ENCODE assay signal across 8 mouse cellular contexts in the genomic region with DNA sequence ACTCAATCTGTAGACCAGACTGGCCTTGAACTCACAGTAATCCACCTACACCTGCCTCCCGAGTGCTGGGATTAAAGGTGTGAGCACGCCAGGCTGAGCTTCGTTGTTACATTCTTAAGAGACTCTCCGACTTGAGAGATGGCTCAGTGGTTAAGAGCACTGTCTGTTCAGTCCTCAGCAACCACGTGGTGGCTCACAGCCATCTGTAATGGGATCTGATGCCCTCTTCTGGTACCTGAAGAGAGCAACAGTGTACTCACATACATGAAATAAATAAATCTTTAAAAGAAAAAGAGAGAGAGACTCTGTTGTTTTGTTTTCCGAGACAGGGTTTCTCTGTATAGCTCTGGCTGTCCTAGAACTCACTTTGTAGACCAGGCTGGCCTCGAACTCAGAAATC. TPM values are rescaled to one million over a fixed set of nuclear protein-coding genes. Genes with fewer than 3 reads are reported as not detected.
DNase-seq lines count a peak whose midpoint lies in the region; ATAC-seq and TF ChIP-seq lines count a peak whose summit lies in the region.
"Not testable (repeated sequence)": the region's sequence is repeated elsewhere in the genome, so short reads cannot be mapped to it uniquely, and the experiment has no call there.

No protein-coding gene starts in this region.

- H3K79me2 ChIP-seq in liver, adult 2 months (ENCODE audit: control insufficient read depth, insufficient read depth, low read length): not testable (repeated sequence)

- TF ChIP-seq POLR2A in liver, adult 2 months (IDR thresholded peaks at IDR 0.05; ENCODE audit: extremely low read depth, insufficient read depth, low read length): not testable (repeated sequence)

- H3K9ac ChIP-seq in forebrain, embryonic 11.5 days (ENCODE audit: low read length); liver, adult 2 months (ENCODE audit: low read depth, low read length); lung, postnatal 0 days (replicated peaks; ENCODE audit: low read depth): not testable (repeated sequence)

- H3K27me3 ChIP-seq in forebrain, embryonic 11.5 days (ENCODE audit: control insufficient read depth, insufficient read depth, low read length); liver, adult 2 months (ENCODE audit: control insufficient read depth, insufficient read depth, low read length); lung, postnatal 0 days (replicated peaks; ENCODE audit: insufficient read depth, low read length); splenic B cell, adult 2 months (ENCODE audit: control insufficient read depth, insufficient read depth, low read length, poor library complexity, severe bottlenecking): not testable (repeated sequence)

- not testable (repeated sequence) for H3K4me1 ChIP-seq in forebrain, embryonic 11.5 days (replicated peaks; ENCODE audit: control insufficient read depth, insufficient read depth, low read length); liver, adult 2 months (ENCODE audit: control insufficient read depth, insufficient read depth, low read length); lung, postnatal 0 days (ENCODE audit: insufficient read depth, low read depth, low read length)

- H3K4me2 ChIP-seq in forebrain, embryonic 11.5 days (ENCODE audit: low read depth, low read length, severe bottlenecking); lung, postnatal 0 days (replicated peaks; ENCODE audit: low read depth, low read length): not testable (repeated sequence)

- not testable (repeated sequence) for H3K9me3 ChIP-seq in forebrain, embryonic 11.5 days (ENCODE audit: control insufficient read depth, low read length); lung, postnatal 0 days (ENCODE audit: low read length)

- H3K4me3 ChIP-seq in forebrain, embryonic 11.5 days (ENCODE audit: low read depth, low read length); liver, adult 2 months (ENCODE audit: insufficient read depth, low read depth, low read length); lung, postnatal 0 days (ENCODE audit: low read depth, low read length): not testable (repeated sequence)

- not testable (repeated sequence) for H3K27ac ChIP-seq in forebrain, embryonic 11.5 days (ENCODE audit: low read depth, low read length); liver, adult 2 months (replicated peaks; ENCODE audit: insufficient read depth, low read depth, low read length); lung, postnatal 0 days (ENCODE audit: low read length)

- TF ChIP-seq CTCF in liver, adult 2 months (IDR thresholded peaks at IDR 0.05; ENCODE audit: low read depth, low read length): peak; percentile 40; the same call in 1 of the 2 replicates
- TF ChIP-seq CTCF in lung, postnatal 0 days (IDR thresholded peaks at IDR 0.05): peak; percentile 53

- ATAC-seq in forebrain, embryonic 11.5 days (replicated peaks; ENCODE audit: low FRiP score): peak; percentile 37; the same call in 1 of the 2 replicates
- not testable (repeated sequence) for ATAC-seq in lung, postnatal 0 days

- DNase-seq in 3T3-L1 (ENCODE audit: low read depth, low spot score) (peak; percentile 57), ES-CJ7 (ENCODE audit: low read depth, low spot score) (peak; percentile 62), ZHBTc4 (ENCODE audit: low read depth, low spot score) (peak; percentile 45)
- not testable (repeated sequence) for DNase-seq in forebrain, embryonic 11.5 days (ENCODE audit: low spot score); lung, postnatal 0 days (ENCODE audit: low spot score)
- DNase-seq in induced T-regulatory cell, adult 2 months (ENCODE audit: low read depth): peak; percentile 43
- DNase-seq in liver, adult 2 months (ENCODE audit: extremely low read depth, low read depth, low spot score): peak; percentile 60
- peak; percentile 55 for DNase-seq in splenic B cell, adult 2 months (ENCODE audit: low read depth, low spot score)

- TF ChIP-seq EP300 in lung, postnatal 0 days (IDR thresholded peaks at IDR 0.05): not testable (repeated sequence)

- not testable (repeated sequence) for H3K36me3 ChIP-seq in forebrain, embryonic 11.5 days (ENCODE audit: control insufficient read depth, insufficient read depth, low read length); liver, adult 2 months (ENCODE audit: control insufficient read depth, insufficient read depth, low read length); lung, postnatal 0 days (ENCODE audit: insufficient read depth, low read length); splenic B cell, adult 2 months (ENCODE audit: control insufficient read depth, insufficient read depth, low read length, poor library complexity, severe bottlenecking)

- WGBS in forebrain, embryonic 11.5 days: 67% methylated on average over 7 of the region's 7 CpGs
- WGBS in liver, adult 2 months: 57% methylated on average over 7 of the region's 7 CpGs
- WGBS in lung, postnatal 0 days: 66% methylated on average over 7 of the region's 7 CpGs

RNA-seq across cellular contexts. Expression of a gene that starts 35.7 kb away (rescaled TPM):
- polyA plus RNA-seq in forebrain, embryonic 11.5 days (2014; fragmentation: Nextera tagmentation; extraction: Ambion mirVana): 385 and 409 TPM in 2 replicates
- total RNA-seq in liver, adult 2 months (2014; rRNA removed): 314 and 385 TPM in 2 replicates
- polyA plus RNA-seq in liver, adult 2 months (2012; rRNA removed): 176 and 235 TPM in 2 replicates
- polyA plus RNA-seq in lung, postnatal 0 days (2015; fragmentation: Nextera tagmentation; extraction: Ambion mirVana): 837 and 926 TPM in 2 replicates

RNA-seq across cellular contexts. Expression of a gene that starts 35.8 kb away (rescaled TPM):
- polyA plus RNA-seq in forebrain, embryonic 11.5 days (2014; fragmentation: Nextera tagmentation; extraction: Ambion mirVana): 25.3 and 26.8 TPM in 2 replicates
- 5.4 and 6.0 TPM in 2 replicates for total RNA-seq in liver, adult 2 months (2014; rRNA removed)
- 1.9 and 2.0 TPM in 2 replicates for polyA plus RNA-seq in liver, adult 2 months (2012; rRNA removed)
- polyA plus RNA-seq in lung, postnatal 0 days (2015; fragmentation: Nextera tagmentation; extraction: Ambion mirVana): 25.1 and 29.3 TPM in 2 replicates
